Mouse (Mus musculus): ENCODE results near the gene Fbxo2. TPM values are rescaled to one million over a fixed set of nuclear protein-coding genes. Genes with fewer than 3 reads are reported as not detected.

The Fbxo2 gene
- polyA plus RNA-seq, 1 experiment from 2014 or later, result 5.4 TPM

DNA sequence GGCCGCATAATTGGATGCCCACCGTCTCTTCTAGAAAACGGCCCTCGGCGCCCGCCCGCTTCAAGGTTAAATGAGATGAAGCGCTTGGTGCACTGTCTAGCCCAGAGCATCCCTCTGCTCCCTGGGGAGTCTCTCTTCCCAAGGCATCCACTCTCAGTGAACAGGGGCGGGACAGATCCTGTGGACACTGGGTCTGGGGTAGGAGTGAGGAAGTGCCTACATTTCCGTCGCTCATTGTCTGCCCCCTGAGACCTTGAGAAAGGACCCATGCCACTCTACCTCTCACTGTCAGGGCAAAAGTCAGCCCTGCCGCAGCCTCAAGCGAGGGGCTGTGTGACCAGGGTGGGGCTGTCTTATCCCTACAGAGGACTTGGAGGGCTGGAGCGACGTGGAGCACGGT, 4.0 kb downstream of the Fbxo2 start:
- DNase-seq (ENCODE audit: low spot score) (no peak), ATAC-seq (ENCODE audit: low read depth) (no peak)
- Histone ChIP-seq H3K27ac (replicated peaks; ENCODE audit: low read depth, low read length) (no peak overlapping the region), H3K4me3 (ENCODE audit: low read depth, low read length) (peak overlapping the region; percentile 35), H3K27me3 (replicated peaks; ENCODE audit: control insufficient read depth, insufficient read depth, low read length) (peaks cover 74% of the 10 kb centered on the region), H3K36me3 (ENCODE audit: control insufficient read depth, insufficient read depth, low read length) (no peaks in the 10 kb centered on the region), H3K9me3 (ENCODE audit: control insufficient read depth, low read length) (no peaks in the 10 kb centered on the region), H3K4me1 (ENCODE audit: control insufficient read depth, insufficient read depth, low read length) (no peaks in the 10 kb centered on the region), H3K4me2 (ENCODE audit: low read depth, low read length) (peak overlapping the region; percentile 62), H3K9ac (ENCODE audit: low read depth, low read length) (0 out of 2 replicates have a peak overlapping the region, but pooled peaks have one; percentile 4)
- WGBS, result 0% methylated on average over 14 of the region's 16 CpGs

DNA sequence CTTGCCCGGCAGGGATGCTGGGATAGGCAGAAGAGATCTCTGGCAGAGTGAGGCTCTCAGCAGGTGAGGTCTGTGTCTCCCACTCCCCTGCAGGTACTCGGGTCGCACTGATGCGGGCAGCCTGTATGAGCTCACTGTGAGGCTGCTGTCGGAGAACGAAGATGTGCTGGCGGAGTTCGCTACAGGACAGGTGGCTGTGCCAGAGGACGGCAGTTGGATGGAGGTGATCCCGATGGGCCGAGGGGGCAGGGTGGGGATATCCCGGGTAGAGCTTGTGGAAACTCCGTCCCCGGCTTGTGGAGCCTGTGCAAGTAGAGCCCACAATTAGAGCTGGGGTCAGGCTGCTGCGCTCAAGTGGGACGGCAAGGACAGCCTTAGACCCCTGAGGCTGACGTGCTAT, 5.1 kb downstream of the Fbxo2 start:
- Histone ChIP-seq H3K27ac (replicated peaks; ENCODE audit: low read depth, low read length) (no peak overlapping the region), H3K4me3 (ENCODE audit: low read depth, low read length) (no peak overlapping the region), H3K9ac (ENCODE audit: low read depth, low read length) (no peak overlapping the region), H3K36me3 (ENCODE audit: control insufficient read depth, insufficient read depth, low read length) (no peaks in the 10 kb centered on the region), H3K9me3 (ENCODE audit: control insufficient read depth, low read length) (no peaks in the 10 kb centered on the region), H3K4me1 (ENCODE audit: control insufficient read depth, insufficient read depth, low read length) (no peaks in the 10 kb centered on the region), H3K4me2 (ENCODE audit: low read depth, low read length) (no peak overlapping the region), H3K27me3 (replicated peaks; ENCODE audit: control insufficient read depth, insufficient read depth, low read length) (peaks cover 80% of the 10 kb centered on the region)
- whole genome bisulfite sequencing, result 3% methylated on average over 12 of the region's 17 CpGs
- ATAC-seq (ENCODE audit: low read depth) (no peak), DNase-seq (ENCODE audit: low spot score) (no peak)

DNA sequence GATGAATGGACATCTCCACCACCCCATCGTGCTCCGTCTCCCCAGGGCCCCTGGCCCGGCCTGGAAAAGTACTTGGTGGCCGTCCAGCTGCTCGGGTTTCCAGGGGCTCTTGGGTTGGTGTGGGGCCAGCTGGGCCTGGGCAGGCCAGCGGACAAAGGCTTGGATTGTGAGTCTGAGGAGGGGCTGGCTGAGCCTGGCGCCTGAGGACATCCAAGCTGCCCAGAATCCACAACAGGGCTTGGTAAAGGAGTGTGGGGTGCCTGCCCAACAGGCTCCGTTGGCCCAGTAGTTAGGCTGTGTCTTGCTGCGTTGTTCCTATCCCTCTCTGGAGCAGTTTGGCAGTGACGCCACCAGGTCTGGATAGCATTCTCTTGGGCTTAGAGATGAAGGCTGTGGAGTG, 6.0 kb downstream of the Fbxo2 start:
- Histone ChIP-seq H3K36me3 (ENCODE audit: control insufficient read depth, insufficient read depth, low read length) (no peaks in the 10 kb centered on the region), H3K4me3 (ENCODE audit: low read depth, low read length) (peak overlapping the region; percentile 14; the same call in 1 of the 2 replicates), H3K27ac (replicated peaks; ENCODE audit: low read depth, low read length) (no peak overlapping the region), H3K9ac (ENCODE audit: low read depth, low read length) (no peak overlapping the region), H3K4me2 (ENCODE audit: low read depth, low read length) (peak overlapping the region; percentile 33), H3K9me3 (ENCODE audit: control insufficient read depth, low read length) (no peaks in the 10 kb centered on the region), H3K4me1 (ENCODE audit: control insufficient read depth, insufficient read depth, low read length) (no peaks in the 10 kb centered on the region), H3K27me3 (replicated peaks; ENCODE audit: control insufficient read depth, insufficient read depth, low read length) (peaks cover 76% of the 10 kb centered on the region)
- ATAC-seq (ENCODE audit: low read depth) (peak; percentile 37), DNase-seq (ENCODE audit: low spot score) (no peak)
- 6% methylated on average over 10 of the region's 10 CpGs for WGBS

DNA sequence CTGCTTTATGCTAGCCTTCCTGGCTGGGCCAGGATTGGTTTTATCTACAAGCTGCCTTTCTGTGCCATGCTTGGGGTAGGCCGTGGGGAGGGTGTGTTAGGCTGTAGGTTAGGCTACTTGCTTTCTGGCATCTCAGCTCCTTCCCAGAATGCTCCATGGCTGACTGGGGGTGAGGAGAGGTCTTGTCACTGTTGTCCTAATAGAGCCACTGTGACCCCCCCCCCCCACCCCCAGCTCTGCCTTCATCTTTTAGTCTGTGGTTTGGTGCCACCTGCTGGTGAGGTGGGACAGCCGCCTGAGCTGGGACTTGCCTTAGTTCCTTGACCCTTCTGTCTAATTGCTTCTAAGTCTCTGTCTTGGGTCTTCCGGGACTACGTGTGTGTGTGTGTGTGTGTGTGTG, 6.6 kb downstream of the Fbxo2 start:
- no peaks in the 10 kb centered on the region for H3K36me3 ChIP-seq (ENCODE audit: control insufficient read depth, insufficient read depth, low read length)
- H3K27me3 ChIP-seq (replicated peaks; ENCODE audit: control insufficient read depth, insufficient read depth, low read length), result peaks cover 73% of the 10 kb centered on the region
- H3K4me1 ChIP-seq (ENCODE audit: control insufficient read depth, insufficient read depth, low read length), result no peaks in the 10 kb centered on the region
- no peak overlapping the region for H3K27ac ChIP-seq (replicated peaks; ENCODE audit: low read depth, low read length)
- H3K9ac ChIP-seq (ENCODE audit: low read depth, low read length), result no peak overlapping the region
- H3K4me3 ChIP-seq (ENCODE audit: low read depth, low read length), result peak overlapping the region; percentile 14; the same call in 1 of the 2 replicates
- H3K4me2 ChIP-seq (ENCODE audit: low read depth, low read length), result peak overlapping the region; percentile 33
- no peaks in the 10 kb centered on the region for H3K9me3 ChIP-seq (ENCODE audit: control insufficient read depth, low read length)
- ATAC-seq (ENCODE audit: low read depth), result no peak
- 6% methylated on average over 3 of the region's 4 CpGs for WGBS
- no peak for DNase-seq (ENCODE audit: low spot score)

DNA sequence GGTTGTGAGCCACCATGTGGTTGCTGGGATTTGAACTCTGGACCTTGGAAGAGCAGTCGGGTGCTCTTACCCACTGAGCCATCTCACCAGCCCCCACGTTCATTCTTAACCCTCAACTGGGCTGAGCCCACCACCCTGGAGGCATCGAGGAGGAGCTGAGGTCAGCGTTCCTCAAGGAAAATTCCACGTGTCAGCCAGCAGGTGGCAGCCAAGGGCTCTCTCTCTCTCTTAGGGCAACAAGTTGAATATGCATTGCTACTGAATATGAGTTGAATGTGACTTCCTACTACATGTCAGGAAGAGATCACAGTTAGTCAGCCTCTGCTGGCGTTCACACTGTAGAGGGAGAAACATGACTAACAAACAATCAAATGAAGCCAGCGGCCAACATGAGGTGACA, 7.9 kb downstream of the Fbxo2 start:
- H3K27me3 ChIP-seq (replicated peaks; ENCODE audit: control insufficient read depth, insufficient read depth, low read length), result peaks cover 74% of the 10 kb centered on the region
- ATAC-seq (ENCODE audit: low read depth) (no peak), DNase-seq (ENCODE audit: low spot score) (peak; percentile 57)
- WGBS, result 20% methylated on average over 7 of the region's 7 CpGs
- H3K9ac ChIP-seq (ENCODE audit: low read depth, low read length), result no peak overlapping the region
- H3K36me3 ChIP-seq (ENCODE audit: control insufficient read depth, insufficient read depth, low read length), result no peaks in the 10 kb centered on the region
- no peak overlapping the region for H3K4me2 ChIP-seq (ENCODE audit: low read depth, low read length)
- H3K9me3 ChIP-seq (ENCODE audit: control insufficient read depth, low read length), result no peaks in the 10 kb centered on the region
- H3K27ac ChIP-seq (replicated peaks; ENCODE audit: low read depth, low read length), result no peak overlapping the region
- H3K4me3 ChIP-seq (ENCODE audit: low read depth, low read length), result no peak overlapping the region
- H3K4me1 ChIP-seq (ENCODE audit: control insufficient read depth, insufficient read depth, low read length), result no peaks in the 10 kb centered on the region

DNA sequence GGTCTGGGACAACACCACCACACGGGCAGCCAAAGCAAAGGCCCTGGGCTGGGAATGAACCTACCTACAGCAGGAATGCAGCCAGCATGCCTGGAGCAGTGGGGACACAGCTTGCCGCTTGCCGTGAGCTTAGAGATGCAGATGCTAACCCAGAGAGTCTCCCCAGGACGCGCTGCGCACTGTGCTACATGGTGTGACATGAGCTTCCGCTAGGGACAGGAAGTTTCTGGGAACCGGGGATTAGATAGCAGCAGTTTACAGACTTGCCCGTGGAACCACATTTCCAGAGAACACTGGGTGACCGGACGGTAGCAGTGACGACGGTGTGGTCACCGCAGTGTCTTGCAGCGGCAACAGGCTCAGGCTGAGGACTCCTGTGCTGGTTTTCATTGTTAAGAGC, 9.2 kb downstream of the Fbxo2 start:
- Histone ChIP-seq H3K9ac (ENCODE audit: low read depth, low read length) (no peak overlapping the region), H3K4me3 (ENCODE audit: low read depth, low read length) (no peak overlapping the region), H3K27ac (replicated peaks; ENCODE audit: low read depth, low read length) (no peak overlapping the region), H3K9me3 (ENCODE audit: control insufficient read depth, low read length) (0 out of 2 replicates have a peak, but pooled peaks cover under 1% of the 10 kb centered on the region), H3K36me3 (ENCODE audit: control insufficient read depth, insufficient read depth, low read length) (no peaks in the 10 kb centered on the region), H3K4me2 (ENCODE audit: low read depth, low read length) (no peak overlapping the region), H3K4me1 (ENCODE audit: control insufficient read depth, insufficient read depth, low read length) (peaks cover 4% of the 10 kb centered on the region; the same call in 1 of the 2 replicates), H3K27me3 (replicated peaks; ENCODE audit: control insufficient read depth, insufficient read depth, low read length) (peaks cover 74% of the 10 kb centered on the region)
- DNase-seq (ENCODE audit: low spot score), result no peak
- 15% methylated on average over 15 of the region's 15 CpGs for WGBS
- no peak for ATAC-seq (ENCODE audit: low read depth)

DNA sequence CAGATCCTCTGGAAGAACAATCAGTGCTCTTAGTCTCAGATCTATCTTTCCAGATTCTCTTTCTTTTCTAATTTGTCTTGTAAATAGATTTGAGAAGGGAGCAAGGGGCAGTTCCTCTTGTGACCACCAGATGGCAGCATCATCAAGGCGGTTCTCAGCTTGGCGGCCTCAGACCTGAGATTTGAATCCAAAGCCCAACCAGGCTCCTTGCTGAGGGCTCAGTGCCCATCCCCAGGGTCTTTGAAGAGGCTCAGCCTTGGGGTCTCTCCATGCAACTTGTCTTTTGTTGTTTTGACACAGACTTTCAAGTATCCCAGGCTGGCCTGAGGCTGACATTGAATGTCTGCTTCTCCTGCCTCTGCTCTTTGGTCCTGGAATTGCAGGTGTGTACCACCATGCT, 10.4 kb downstream of the Fbxo2 start:
- Histone ChIP-seq H3K4me1 (ENCODE audit: control insufficient read depth, insufficient read depth, low read length) (peaks cover 4% of the 10 kb centered on the region; the same call in 1 of the 2 replicates), H3K36me3 (ENCODE audit: control insufficient read depth, insufficient read depth, low read length) (no peaks in the 10 kb centered on the region), H3K27ac (replicated peaks; ENCODE audit: low read depth, low read length) (no peak overlapping the region), H3K9me3 (ENCODE audit: control insufficient read depth, low read length) (0 out of 2 replicates have a peak, but pooled peaks cover 4% of the 10 kb centered on the region), H3K27me3 (replicated peaks; ENCODE audit: control insufficient read depth, insufficient read depth, low read length) (peaks cover 73% of the 10 kb centered on the region), H3K4me3 (ENCODE audit: low read depth, low read length) (no peak overlapping the region), H3K9ac (ENCODE audit: low read depth, low read length) (no peak overlapping the region), H3K4me2 (ENCODE audit: low read depth, low read length) (no peak overlapping the region)
- WGBS, result 7% methylated on average over 2 of the region's 2 CpGs
- ATAC-seq (ENCODE audit: low read depth) (no peak), DNase-seq (ENCODE audit: low spot score) (no peak)

DNA sequence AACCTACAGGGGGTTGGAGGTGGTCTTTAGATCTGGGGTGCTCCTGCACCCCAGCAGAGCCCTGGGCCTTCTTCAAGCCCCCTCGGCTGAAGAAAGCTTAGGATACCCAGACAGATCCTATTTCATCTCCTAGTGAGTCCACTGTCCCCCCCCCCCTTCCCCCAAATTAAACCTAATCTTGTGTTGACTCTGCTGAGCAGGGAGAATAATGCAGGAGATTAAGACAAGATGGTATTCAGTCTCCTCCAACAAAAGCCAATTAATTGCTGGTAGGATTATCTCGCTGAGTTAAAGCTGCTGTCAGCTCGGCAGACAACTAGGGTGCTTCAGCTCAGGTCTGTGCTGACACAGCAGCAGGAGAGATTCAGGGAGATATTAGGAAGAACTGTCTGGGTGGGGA, 10.8 kb downstream of the Fbxo2 start:
- Histone ChIP-seq H3K4me3 (ENCODE audit: low read depth, low read length) (no peak overlapping the region), H3K27ac (replicated peaks; ENCODE audit: low read depth, low read length) (no peak overlapping the region), H3K9ac (ENCODE audit: low read depth, low read length) (no peak overlapping the region), H3K9me3 (ENCODE audit: control insufficient read depth, low read length) (0 out of 2 replicates have a peak, but pooled peaks cover 4% of the 10 kb centered on the region), H3K27me3 (replicated peaks; ENCODE audit: control insufficient read depth, insufficient read depth, low read length) (peaks cover 73% of the 10 kb centered on the region), H3K4me2 (ENCODE audit: low read depth, low read length) (no peak overlapping the region), H3K4me1 (ENCODE audit: control insufficient read depth, insufficient read depth, low read length) (peaks cover 4% of the 10 kb centered on the region; the same call in 1 of the 2 replicates), H3K36me3 (ENCODE audit: control insufficient read depth, insufficient read depth, low read length) (no peaks in the 10 kb centered on the region)
- DNase-seq (ENCODE audit: low spot score) (no peak), ATAC-seq (ENCODE audit: low read depth) (no peak)
- WGBS, result 22% methylated on average over 3 of the region's 3 CpGs

DNA sequence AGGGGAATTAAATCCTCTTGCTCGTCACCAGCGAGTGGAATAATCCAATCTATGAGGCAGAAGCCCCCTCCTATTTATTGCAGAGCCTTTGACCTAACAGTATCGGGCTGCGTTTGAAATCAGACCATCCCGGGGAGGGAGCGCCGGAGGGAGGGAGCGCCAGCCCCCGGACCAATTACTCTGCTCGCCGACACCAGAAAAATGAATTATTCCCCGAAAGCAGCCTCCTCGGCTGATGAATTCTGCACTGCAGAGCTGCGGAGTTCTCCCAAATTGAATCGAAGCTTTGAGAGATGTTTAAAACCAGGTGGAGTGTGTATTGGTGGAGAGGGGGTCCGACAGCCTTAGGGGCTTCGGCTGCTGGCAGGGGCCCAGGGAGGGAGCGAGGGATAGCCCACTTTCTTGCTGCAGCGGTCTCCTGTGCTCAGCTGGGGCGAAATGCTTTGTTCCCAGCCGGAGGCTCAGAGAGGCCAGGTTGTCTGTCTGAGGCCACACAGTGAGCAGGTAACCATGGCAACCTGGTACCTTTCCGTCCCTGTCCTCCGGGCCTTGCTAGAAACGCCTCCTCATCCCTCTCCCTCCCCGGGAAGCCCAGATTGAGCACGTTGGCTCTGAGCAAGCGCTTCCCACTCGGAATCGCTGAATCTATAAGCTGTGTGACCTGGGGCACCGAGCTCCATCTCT, 13.5 kb downstream of the Fbxo2 start:
- peaks cover 76% of the 10 kb centered on the region for H3K27me3 ChIP-seq (replicated peaks; ENCODE audit: control insufficient read depth, insufficient read depth, low read length)

More for the DNA sequence above, 13.5 kb downstream of the Fbxo2 start:
- DNase-seq (ENCODE audit: low spot score) (no peak), ATAC-seq (ENCODE audit: low read depth) (no peak)
- H3K4me3 ChIP-seq (ENCODE audit: low read depth, low read length), result peak overlapping the region; percentile 14; the same call in 1 of the 2 replicates
- peak overlapping the region; percentile 10; the same call in 1 of the 2 replicates for H3K9ac ChIP-seq (ENCODE audit: low read depth, low read length)
- H3K4me2 ChIP-seq (ENCODE audit: low read depth, low read length), result peak overlapping the region; percentile 33
- H3K27ac ChIP-seq (replicated peaks; ENCODE audit: low read depth, low read length), result no peak overlapping the region
- H3K36me3 ChIP-seq (ENCODE audit: control insufficient read depth, insufficient read depth, low read length), result no peaks in the 10 kb centered on the region
- 0 out of 2 replicates have a peak, but pooled peaks cover 4% of the 10 kb centered on the region for H3K9me3 ChIP-seq (ENCODE audit: control insufficient read depth, low read length)
- 1% methylated on average over 28 of the region's 30 CpGs for WGBS
- H3K4me1 ChIP-seq (ENCODE audit: control insufficient read depth, insufficient read depth, low read length), result peaks cover 4% of the 10 kb centered on the region; the same call in 1 of the 2 replicates

Measured in embryonic facial prominence, embryonic 14.5 days (tissue).